Mouse (Mus musculus) lung, embryonic 14.5 days (tissue): ENCODE data around the gene Irs2. TPM values are rescaled to one million over a fixed set of nuclear protein-coding genes. Genes with fewer than 3 reads are reported as not detected.

Experiments used
- ATAC-seq: fragments of 200-750 bp; cut with Nextera tagmentation; 2 replicates; pipeline ENCODE4 v1.8.0; 2017; ENCODE audit warnings: mild to moderate bottlenecking, moderate TSS enrichment, moderate library complexity; ENCODE audit not compliant: insufficient read depth
- DNase-seq: peaks from one replicate; pipeline ENCODE4 v3.0.0-alpha.2; 2015
- H3K27ac ChIP-seq: fragments of 300-500 bp; sonication (generic); 2 replicates; pipeline ENCODE4 v1.5.1; 2014; ENCODE audit warnings: low read depth, mild to moderate bottlenecking, moderate library complexity
- H3K27me3 ChIP-seq: fragments of 300-500 bp; sonication (generic); 2 replicates; pipeline ENCODE4 v1.6.1; 2014; ENCODE audit warnings: low read length, control low read depth; ENCODE audit not compliant: insufficient read depth
- H3K36me3 ChIP-seq: fragments of 300-500 bp; sonication (generic); 2 replicates; pipeline ENCODE4 v1.6.1; 2014; ENCODE audit warnings: control low read depth; ENCODE audit not compliant: insufficient read depth
- H3K4me1 ChIP-seq: fragments of 300-500 bp; sonication (generic); 2 replicates; pipeline ENCODE4 v1.6.1; 2014; ENCODE audit warnings: antibody characterized with exemption, control low read depth; ENCODE audit not compliant: insufficient read depth
- H3K4me2 ChIP-seq: fragments of 300-500 bp; sonication (generic); 2 replicates; pipeline ENCODE4 v1.6.1; 2014; ENCODE audit warnings: mild to moderate bottlenecking
- H3K4me3 ChIP-seq: fragments of 300-500 bp; sonication (generic); 2 replicates; pipeline ENCODE4 v1.5.1; 2014; ENCODE audit warnings: low read depth, low read length
- H3K9ac ChIP-seq: fragments of 300-500 bp; sonication (generic); 2 replicates; pipeline ENCODE4 v1.6.1; 2014
- H3K9me3 ChIP-seq: fragments of 300-500 bp; sonication (generic); 2 replicates; pipeline ENCODE4 v1.6.1; 2016; ENCODE audit warnings: low read depth, low read length, control low read depth
- CTCF ChIP-seq: IDR thresholded peaks from 2 replicates; pipeline ENCODE4 v1.5.1; 2016; ENCODE audit warnings: antibody characterized with exemption, low read depth
- WGBS: fragments of 180-500 bp; shearing (Covaris S2); extraction: QIAGEN DNeasy Blood & Tissue Kit; methylation state at CpG from one replicate; pipeline ENCODE4 v1.1.7; 2014; 5-methylcytosine and 5-hydroxymethylcytosine counted together
- polyA plus RNA-seq: library from polyadenylated mRNA; unstranded; fragments of >200 nt; fragmentation: Nextera tagmentation; extraction: Ambion mirVana; gene quantifications from 2 replicates; pipeline ENCODE4 v1.2.1, GENCODE M21; 2014

The Irs2 gene
- polyA plus RNA-seq, 1 experiment from 2014 or later: 5.7 TPM

DNA sequence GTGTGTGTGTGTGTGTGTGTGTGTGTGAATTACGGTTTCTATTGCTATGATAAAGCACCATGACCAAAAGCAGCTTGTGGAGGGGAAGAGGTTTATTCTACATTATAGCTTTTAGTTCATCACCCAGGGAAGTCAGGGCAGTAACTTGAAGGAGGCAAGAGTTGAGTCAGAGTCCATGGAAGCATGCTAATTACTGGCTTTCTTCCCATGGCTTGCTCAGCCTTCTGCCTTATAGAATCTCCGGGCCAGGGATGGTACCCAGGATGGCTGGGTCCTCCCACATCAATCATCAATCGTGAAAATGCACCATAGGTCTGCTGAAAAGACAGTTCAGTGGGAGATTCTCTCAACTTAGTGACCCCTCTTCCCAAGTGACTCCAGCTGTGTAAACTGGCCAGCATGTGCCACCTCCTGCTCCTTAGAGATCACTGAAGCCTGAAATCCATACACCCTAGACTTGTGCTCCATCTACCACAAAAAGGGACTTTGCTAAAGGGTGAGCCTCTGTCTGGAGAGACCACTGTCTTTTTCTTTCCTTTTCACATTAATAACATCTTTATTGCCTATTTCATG is 69.0 kb downstream of the Irs2 start:
- H3K9ac ChIP-seq: no peak overlapping the region
- no peak for TF ChIP-seq CTCF
- 32% methylated on average over 2 of the region's 3 CpGs for WGBS
- DNase-seq (no peak), ATAC-seq (no peak)
- no peaks in the 10 kb centered on the region for H3K9me3 ChIP-seq
- H3K36me3 ChIP-seq: no peaks in the 10 kb centered on the region
- H3K4me3 ChIP-seq: no peak overlapping the region
- H3K4me2 ChIP-seq: no peak overlapping the region
- 0 out of 2 replicates have a peak, but pooled peaks cover 6% of the 10 kb centered on the region for H3K27me3 ChIP-seq
- H3K27ac ChIP-seq: no peak overlapping the region
- H3K4me1 ChIP-seq: peaks cover 16% of the 10 kb centered on the region; the same call in 1 of the 2 replicates

GRCm38 (mm10) chr8:10938284-10938683 is 70.0 kb downstream of the Irs2 start:
- Histone ChIP-seq H3K36me3 (no peaks in the 10 kb centered on the region), H3K9me3 (no peaks in the 10 kb centered on the region), H3K27me3 (0 out of 2 replicates have a peak, but pooled peaks cover 6% of the 10 kb centered on the region), H3K27ac (no peak overlapping the region), H3K4me2 (no peak overlapping the region), H3K4me1 (peaks cover 13% of the 10 kb centered on the region; the same call in 1 of the 2 replicates), H3K9ac (no peak overlapping the region), H3K4me3 (no peak overlapping the region)
- WGBS: 82% methylated on average over 6 of the region's 6 CpGs
- ATAC-seq (no peak), DNase-seq (no peak)
- TF ChIP-seq CTCF: no peak

- Histone ChIP-seq H3K27ac (no peak overlapping the region), H3K27me3 (0 out of 2 replicates have a peak, but pooled peaks cover 6% of the 10 kb centered on the region), H3K4me2 (no peak overlapping the region), H3K9me3 (no peaks in the 10 kb centered on the region), H3K4me3 (no peak overlapping the region), H3K36me3 (no peaks in the 10 kb centered on the region), H3K9ac (no peak overlapping the region), H3K4me1 (peaks cover 13% of the 10 kb centered on the region; the same call in 1 of the 2 replicates)
- 53% methylated on average over 9 of the region's 9 CpGs for WGBS
- ATAC-seq: no peak
- DNase-seq: no peak
- no peak for TF ChIP-seq CTCF
Observed at GRCm38 (mm10) chr8:10936646-10937045, 71.6 kb downstream of the Irs2 start.

DNA sequence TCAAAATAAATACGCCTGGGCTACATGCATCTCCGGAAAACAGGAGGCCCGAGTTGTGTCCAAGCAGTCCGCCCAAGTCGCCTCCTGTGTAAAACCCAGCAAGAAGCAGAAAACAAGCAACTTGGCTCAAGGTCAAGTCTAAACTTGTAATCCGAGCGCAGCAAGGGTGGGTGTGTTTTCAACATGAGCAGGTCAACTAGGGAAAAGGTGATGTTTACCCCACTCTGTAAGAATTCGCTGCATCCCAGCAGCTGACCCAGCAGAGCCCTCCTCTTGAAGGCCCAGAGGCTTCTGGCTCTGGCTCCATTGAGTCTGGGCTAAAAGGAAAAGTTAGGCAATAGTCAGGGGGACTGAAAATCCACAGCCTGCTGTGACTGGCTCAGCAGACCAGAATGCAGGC is 73.0 kb downstream of the Irs2 start:
- Histone ChIP-seq H3K9me3 (no peaks in the 10 kb centered on the region), H3K4me1 (peaks cover 13% of the 10 kb centered on the region; the same call in 1 of the 2 replicates), H3K36me3 (no peaks in the 10 kb centered on the region), H3K27ac (no peak overlapping the region), H3K27me3 (0 out of 2 replicates have a peak, but pooled peaks cover 6% of the 10 kb centered on the region), H3K4me3 (no peak overlapping the region), H3K4me2 (no peak overlapping the region), H3K9ac (no peak overlapping the region)
- peak; percentile 18; the same call in 1 of the 2 replicates for ATAC-seq
- WGBS: 53% methylated on average over 8 of the region's 8 CpGs
- TF ChIP-seq CTCF: no peak
- peak; percentile 64 for DNase-seq
